Mouse (Mus musculus) retina, embryonic 14.5 days (tissue): Measurements from ENCODE around the gene N4bp2l2.
"Not testable (repeated sequence)": the region's sequence is repeated elsewhere in the genome, so short reads cannot be mapped to it uniquely, and the experiment has no call there.

Experiments
- DNase-seq: peaks from one replicate; pipeline ENCODE4 v3.0.0-alpha.2; 2015; ENCODE audit warnings: low spot score

Gene N4bp2l2

DNA sequence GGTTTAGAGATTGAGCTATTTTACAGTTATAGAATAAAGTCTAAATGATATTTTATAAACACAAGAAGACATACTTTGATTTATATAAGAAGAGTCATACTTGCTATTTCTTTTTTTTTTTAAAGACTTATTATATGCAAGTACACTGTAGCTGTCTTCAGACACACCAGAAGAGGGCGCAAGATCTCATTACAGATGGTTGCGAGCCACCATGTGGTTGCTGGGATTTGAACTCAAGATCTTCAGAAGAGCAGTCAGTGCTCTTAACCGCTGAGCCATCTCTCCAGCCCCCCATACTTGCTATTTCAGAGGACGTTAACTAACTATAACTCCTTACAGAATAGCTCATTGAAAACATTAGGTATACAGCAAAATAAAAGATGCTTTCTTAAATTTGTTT lies 22.6 kb downstream of the N4bp2l2 start:
- DNase-seq = not testable (repeated sequence)

DNA sequence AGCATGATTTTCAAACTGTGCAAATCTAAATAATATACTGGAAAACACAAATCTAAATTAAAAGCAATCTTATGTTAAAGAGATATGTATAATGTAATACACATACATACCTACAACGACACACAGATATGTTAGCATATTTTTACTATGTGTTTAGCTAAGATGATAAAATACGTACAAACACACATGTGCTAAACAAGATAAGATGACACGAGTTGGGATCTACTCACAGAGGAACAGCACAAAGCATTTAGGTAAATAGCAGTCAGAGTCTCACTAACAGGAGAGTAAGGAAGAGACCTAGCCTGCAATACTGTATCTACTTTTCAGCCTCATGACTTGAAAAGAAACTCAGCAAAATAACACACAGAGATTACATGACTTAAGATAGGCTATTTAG lies 24.5 kb downstream of the N4bp2l2 start:
- DNase-seq = no peak

DNA sequence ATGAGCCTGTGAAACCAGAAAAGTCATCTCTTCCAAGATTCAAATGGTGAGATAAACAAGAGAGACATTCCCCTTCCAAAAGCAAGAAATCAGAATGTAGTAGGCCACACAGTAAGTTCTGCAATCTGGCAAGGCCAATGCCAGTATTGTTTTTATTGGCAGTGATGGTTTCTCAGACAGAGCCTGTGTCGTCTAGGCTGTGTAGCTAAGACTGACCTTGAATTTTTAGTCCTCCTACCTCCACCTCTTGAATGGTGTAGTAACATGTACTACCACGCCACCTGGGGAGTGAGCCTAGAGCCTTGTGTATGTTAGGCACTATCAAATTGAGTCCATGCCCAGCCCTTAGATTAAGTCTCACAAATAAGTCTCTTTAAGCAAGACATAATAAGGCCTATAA lies 36.3 kb downstream of the N4bp2l2 start:
- no peak for DNase-seq

DNA sequence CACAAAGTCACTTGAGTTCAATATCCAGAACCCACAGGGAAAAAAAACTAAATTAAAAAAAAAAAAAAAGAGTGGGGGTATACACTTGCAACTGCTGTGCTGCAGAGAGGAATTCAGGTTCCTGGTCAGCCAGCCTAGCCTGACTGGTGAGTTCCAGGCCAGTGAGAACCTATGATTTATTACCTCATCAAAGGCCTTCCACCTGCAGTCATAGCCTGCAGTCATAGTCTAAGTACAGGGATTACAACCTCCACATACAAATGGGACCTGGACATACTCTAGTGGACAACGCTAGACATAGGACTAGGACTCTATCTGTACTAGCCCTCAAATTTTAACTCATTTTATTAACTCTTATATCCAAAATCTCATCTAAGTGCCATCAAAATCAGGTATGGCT lies 36.7 kb downstream of the N4bp2l2 start:
- no peak for DNase-seq

DNA sequence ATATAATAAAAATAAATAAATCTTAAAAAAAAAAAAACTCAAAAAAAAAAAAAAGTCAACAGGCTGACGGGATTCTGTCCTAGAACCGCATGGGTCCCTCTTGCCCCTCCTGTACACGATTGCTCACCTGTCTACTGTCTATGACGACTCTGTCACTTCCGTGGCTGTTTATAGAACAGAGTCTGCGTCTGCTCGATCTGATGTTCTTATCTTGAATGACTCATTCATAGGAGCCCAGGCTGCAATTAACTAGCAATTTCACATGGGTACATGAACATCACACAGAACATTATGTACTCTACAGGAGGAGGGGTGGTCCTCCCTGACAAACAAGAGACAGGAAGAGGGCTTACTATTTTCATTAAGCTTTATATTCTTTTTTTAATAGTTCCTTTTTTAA lies 40.5 kb downstream of the N4bp2l2 start:
- no peak for DNase-seq

DNA sequence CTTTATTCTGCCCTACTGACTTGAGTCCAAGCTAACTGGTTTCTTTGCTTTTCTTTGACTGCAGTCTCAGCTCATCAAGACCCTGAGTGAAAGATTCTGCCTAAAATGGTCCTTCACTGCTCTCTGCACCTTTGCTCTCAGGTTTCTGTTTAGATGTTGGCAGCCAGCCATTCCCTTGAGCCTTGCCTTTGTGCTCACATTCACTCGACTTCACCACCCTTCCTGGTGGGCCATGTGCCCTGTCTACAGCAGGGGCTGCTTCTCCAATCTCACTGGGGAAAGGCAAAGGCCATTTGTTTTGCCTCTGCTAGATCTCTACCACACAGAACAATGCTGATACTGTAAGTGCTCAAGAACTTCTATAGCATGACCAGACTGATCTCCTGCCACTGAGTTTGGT lies 43.2 kb downstream of the N4bp2l2 start:
- DNase-seq = no peak

DNA sequence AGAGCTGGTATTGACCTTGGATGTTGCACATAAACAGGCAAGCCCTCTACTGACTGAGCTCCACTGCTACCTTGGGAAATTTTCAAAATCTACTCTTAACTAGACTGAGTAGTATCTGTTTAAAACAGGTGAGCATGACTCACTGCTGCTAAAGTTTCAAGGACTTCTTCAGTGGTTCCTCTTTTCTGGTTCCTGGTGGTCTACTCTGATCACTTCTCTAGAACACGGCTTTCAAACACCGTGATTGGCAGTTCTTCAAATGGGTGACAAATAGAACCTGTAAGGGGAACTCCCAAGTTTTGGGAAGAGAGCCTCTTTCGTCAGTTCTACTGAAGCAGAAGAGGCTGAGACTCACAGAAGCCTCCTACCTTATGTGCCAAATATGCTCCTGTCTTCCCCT lies 44.4 kb downstream of the N4bp2l2 start:
- DNase-seq = no peak

DNA sequence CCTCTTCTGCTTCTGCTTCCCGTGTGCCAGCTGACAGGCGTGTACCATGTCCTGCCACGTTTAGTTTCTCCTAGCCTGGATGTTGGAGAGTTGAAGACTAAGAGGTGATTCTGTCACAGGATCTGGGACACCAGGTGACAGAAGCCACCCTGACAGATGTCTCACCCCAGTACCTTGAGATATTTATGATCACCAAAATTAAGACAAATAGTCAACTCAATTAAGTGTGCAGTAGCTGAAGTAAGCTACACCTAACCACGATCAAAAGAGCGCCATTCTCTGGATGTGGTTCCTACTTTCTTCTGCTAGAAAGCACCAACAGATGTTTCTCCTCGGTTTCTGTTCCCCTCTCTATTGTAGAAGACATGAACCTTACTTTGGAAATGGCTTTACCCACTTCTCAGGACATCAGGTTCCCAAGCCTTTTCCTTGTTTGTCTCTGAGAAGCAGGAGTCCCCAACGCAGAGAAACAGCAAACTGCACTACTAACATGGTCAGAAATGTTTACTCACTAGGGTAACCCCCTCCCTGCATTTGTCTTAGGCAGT lies 45.3 kb downstream of the N4bp2l2 start:
- no peak for DNase-seq

DNA sequence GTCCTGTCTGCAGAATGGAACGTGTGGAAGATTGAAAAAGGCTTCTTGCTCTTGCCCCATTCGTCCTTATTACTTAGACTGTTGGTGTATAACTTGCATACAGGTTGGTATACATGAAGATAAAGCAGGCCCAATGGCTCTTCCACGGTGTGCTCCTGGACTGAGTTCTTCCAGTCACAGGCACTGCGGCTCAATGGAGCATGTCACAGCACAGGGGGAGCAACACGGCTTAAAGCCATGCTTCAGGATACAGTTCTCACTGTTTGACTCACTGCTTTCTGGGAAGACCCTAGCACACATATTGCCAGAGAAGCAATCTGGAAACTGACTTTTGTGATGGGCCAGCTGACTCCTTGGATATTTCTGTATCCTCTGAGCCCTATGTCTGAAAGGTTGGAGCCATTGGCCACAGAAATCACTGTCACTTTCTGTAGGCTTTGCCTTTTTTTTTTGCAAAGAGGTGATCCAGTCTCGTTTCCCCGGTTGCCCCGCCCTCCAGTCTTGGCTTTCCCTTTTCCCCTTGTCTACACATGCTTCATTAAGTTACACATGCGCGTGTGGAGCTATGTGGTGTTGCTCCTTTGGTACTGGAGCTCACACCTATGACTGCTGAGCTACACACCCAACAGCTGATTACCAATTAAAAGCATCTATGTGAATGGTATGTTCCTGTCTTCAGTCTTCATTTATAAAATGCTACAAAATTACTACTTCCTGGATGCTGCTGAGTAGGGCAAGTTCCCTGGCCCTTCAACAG lies 47.2 kb downstream of the N4bp2l2 start:
- no peak for DNase-seq

DNA sequence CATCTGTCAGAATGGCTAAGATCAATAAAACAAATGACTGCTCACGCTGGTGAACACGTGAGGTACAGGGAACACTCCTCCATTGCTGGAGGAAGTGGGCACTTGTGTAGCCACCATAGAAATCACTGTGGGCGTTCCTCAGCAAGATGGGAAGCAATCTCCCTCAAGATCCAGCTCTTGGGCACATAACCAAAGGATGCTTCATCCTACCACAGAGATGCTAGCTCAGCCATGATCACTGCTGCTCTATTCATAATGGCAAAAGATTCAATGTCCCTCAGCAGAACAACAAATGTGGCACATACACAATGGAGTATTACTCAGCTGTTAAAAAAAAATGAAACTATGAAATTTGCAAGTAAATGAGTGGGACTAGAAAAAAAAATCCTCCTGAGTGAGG lies 49.3 kb downstream of the N4bp2l2 start:
- DNase-seq = no peak

DNA sequence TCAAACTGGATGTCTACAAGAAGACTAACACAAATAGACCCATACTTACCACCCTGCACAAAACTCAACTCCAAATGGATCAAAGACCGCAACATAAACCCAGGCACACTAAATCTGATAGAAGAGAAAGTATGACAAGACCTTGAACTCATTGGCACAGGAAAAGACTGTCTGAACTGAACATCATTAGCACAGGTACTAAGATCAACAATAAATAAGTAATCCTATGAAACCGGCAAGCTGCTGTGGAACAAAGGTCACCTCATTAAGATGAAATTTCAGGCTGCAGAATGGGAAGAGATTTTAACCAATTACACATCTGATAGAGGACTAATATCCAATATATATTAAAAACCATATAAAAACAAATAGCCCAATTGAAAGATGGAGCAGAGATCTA lies 49.8 kb downstream of the N4bp2l2 start:
- no peak for DNase-seq

DNA sequence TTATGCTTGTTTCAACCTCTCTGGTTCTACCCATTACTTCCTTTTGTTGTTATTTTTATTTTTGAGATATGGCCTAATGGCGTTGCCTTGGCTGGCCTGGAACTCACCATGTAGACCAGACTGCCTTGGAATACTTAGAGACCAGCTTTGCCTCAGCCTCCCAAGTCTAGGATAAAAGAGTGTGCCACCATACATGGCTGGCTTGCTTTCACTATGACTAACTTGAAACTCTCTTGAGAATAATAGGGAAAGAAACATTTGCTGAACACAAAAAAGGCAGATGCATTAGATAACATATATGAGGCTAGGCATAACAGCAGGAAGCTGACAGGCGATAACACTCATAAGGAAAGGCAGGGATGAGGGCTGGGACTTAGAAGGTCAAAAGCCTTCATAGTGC lies 51.9 kb downstream of the N4bp2l2 start:
- DNase-seq = no peak

DNA sequence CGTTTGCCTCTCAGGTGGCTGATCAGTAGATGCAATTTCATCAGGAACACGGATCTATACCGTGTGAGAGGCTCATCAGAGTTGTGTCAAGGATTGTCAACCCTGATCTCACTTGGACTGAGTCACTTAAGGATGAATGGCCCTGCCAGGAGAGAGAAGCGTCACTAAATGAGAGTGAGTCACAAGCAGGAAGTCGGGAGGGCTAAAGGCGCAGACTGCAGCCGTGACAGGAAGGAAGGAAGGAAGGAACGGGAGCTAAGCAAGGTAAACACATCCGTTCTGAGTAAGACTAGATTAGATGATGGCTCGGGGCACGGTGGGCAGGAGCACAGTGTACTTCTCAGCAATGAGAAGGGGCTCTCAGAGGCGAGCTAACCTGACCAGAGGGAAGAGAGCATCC lies 54.3 kb downstream of the N4bp2l2 start:
- DNase-seq = no peak

DNA sequence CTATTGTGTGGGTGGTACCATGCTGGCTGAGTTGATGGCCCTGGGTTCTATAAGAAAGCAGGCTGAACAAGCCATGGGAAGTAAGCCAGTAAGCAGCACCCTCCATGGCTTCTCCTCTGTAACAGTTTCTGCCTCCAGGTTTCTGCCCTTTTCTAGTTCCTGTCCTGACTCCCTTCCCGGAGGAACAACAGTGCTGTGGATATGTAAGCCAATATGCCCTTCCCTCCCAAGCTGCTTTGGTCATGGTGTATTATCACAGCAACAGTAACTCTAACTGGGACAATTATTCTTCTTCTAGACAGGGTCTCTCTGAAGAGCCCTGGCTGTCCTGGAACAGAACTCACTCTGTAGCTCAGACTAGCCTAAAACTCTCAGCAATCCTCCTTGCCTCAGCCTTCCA lies 54.8 kb downstream of the N4bp2l2 start:
- no peak for DNase-seq

DNA sequence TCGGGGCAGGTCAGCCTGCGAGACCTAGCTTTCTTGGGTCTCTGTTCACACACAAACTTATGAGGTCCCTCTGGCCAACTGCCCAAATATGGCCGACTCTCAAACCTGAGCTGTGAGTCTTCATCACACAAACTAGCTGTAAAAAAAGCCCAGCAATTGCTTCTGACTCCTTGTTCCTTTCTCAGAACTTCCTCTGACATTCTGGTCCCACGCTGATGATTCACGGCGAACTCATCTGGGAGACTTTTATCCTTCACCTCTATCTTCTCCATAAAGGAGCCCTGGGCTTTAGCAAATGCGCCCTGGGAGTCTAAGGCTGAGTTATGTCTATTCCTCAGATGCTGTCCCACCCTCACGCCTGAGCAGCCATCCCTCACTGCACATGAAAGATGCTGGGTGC lies 58.4 kb downstream of the N4bp2l2 start:
- DNase-seq = no peak

DNA sequence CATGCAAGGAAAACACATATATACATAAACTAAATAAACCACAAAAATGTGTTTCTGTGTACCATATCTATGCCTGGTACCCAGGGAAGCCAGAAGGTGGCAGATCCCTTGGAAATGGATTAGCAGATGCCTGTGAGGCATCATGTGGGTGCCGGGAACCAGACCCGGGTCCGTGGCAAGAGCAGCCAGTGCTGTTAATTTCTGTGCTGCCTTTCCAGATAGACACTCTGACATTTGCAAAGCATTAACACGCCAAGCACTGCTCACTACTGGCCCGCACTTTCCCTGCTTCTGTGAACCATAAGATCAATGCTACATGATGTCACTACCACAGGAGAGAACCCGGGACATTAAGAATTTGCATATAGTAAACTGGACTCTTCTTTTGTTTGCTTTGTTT lies 59.9 kb downstream of the N4bp2l2 start:
- DNase-seq = no peak

DNA sequence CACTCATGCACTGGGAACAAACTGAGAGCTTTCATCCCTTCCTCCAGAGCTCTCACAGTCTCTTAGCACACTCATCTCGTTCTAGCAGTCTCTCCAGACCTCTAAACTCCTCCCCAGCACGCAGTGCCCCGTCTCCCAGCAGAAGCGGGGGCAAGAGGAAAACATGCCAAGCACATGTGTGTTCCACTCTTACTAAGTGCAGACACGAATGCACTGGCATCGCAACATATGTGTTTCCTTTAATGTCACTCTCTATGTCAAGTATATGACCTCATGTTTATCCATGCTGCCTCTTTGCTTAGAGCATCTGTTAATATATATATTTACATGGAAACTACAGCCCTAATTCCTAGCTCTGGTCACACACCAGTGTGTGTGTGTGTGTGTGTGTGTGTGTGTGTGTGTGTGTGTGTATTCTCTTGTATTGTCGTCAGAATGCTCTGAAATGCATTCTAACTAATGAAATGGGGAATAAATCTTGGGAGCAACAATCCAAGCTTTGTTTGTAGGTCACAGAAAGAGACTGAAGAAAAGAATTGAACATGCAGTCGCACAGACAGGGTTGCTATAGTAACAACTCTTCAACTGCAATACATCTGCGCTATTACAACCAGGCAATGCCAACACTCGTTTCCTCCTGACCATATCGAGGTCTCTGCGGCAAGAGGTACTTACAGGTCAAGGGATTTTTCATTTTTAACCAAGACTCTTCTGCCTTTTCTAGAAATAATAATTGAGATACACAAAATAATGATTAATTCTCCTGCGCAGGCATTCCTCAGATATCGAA lies 64.3 kb downstream of the N4bp2l2 start:
- DNase-seq = no peak

DNA sequence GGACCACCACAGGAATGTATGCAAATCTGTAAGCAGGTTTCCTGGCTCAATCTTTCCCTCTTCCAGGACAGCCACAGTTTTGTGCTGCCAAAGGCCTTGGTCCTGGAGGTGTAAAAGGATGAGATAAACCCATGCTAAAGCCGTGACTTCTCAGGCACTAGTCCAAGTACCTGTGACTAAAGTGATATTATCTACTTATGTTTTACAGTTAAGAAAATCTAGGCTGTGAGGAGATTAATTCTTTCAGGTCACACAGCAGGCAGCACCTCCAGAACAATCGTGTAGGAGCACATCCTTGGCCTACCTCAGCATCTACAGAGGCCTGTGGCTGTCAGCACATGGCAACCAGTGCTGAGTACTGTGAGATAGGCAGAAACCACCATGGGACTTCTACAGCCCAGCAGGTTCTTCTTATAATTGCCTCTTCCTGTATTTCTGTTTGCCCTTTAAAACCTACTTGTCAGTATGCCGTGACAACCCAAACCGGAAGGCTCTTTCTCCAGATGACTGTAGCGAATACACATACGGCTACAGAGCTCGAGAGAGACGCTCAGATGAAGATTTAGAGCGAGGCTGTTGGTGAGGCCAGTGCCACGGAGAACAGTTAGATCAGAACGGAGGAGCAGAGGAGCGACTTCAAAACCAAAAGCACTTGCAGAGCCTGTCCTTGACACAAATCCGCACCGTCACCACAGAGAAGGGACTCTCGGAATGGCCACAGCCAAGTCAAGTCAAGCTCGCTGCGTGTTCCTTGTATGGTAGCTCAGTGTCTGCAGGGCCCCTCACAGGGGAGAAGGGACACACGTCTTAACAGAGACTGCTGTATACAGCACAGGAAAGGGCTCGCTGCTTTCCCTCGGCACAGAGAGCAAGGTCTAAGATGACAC lies 65.2 kb downstream of the N4bp2l2 start:
- no peak for DNase-seq

DNA sequence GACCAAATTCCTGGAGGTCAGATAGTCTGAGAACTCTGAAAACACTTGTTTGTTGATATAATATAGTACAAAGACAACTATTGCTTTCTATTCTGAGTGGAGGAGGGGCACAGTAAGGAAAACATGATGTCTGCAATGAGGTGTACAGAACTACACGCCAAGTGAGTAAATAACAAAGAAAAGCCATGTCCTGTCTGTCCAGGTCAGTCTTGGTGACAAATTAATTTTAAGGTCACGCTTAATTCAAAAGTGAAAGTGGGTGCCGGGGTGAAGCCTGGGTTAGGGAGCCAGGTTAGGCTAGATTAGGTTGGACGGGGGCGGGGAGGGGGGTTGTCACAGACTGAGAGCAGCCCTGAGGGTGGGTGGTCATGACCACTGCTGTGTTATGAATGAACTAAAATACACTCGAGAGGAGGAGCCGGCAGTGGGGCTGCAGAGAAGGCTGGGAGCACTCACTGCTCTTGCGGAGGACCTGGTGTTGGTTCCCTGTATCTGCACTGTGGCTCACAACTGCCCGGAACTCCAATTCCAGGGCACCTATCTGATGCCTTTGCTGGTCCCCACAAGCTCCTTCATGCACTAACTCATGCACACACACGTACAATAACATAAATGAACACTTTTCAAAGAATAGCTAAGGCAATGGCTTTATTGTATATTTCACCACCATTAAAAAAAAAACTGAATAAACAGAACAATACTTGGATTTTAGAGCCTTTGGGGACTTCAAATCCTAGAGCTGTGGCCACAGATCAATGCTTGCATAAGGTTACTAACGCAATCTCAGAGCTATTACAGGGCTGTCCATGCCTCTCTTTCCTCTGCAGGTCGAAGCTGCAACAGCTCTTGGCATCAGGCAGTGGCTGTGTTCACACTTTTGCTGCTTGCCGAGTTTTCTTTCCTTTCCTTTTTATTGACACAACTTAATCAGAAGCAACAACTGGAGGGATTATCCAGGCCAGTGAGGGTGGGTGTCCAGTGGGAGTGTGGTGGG lies 66.4 kb downstream of the N4bp2l2 start:
- DNase-seq = no peak

DNA sequence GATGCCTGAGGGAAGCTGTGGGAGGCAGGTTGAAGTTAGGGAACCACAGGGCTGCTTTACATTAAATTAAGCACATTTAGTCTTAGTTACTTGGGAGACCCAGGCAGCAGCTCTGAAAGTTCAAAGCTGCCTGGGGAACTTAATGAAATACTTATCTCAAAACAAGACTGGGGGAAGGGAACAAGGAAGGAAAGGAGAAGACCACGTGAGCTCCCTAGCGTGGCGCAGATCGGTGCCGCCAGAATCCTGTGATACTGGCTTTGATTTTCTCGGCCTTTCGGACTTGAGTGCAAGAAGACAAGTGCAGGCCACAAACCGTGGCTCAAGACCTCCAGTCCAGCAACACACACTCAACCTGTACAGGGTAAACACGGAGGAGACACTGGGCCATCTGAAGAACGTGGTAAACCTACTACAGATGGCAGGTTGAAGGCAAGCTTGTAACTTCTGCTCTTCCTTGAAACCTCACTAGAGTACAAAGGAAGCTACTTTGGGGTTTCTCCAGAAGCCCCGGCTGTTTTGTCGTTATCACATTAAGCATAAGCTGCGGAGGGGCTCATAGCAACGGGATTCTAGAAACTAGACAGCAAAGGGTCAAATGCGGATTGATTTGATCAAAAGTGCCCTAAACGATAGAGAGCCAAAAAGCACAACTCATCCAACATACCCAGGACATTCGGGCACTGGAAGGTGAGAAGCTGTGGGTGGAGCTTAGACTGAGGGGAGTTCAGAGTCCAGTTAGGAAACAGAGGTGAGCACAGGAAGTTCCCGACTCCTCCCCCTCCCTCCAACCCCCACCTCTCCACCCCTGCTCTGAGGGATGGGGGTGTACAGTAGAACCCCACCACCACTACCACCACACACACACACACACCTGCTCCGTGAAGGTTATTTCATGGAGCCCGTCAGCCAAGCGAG lies 67.5 kb downstream of the N4bp2l2 start:
- no peak for DNase-seq
